Mouse (Mus musculus) C2C12 (cell line): Measurements from ENCODE around the gene Sytl1. TPM values are rescaled to one million over a fixed set of nuclear protein-coding genes. Genes with fewer than 3 reads are reported as not detected.

ENCODE experiments used
- H3K27me3 ChIP-seq: one replicate; pipeline ENCODE4 v1.6.1; 2011; ENCODE audit not compliant: control insufficient read depth, insufficient read depth, insufficient read length
- H3K36me3 ChIP-seq: one replicate; pipeline ENCODE4 v1.6.1; 2011; ENCODE audit not compliant: control insufficient read depth, insufficient read depth
- H3K4me3 ChIP-seq: one replicate; pipeline ENCODE4 v1.5.1; 2011; ENCODE audit warnings: mild to moderate bottlenecking, control low read depth; ENCODE audit not compliant: poor library complexity, insufficient read depth, severe bottlenecking
- H3K79me2 ChIP-seq: one replicate; pipeline ENCODE4 v1.6.1; 2011; ENCODE audit not compliant: control insufficient read depth, insufficient read depth
- H3K79me3 ChIP-seq: one replicate; pipeline ENCODE4 v1.6.1; 2011; ENCODE audit warnings: low read depth, control low read depth
- H3ac ChIP-seq: one replicate; pipeline ENCODE3; 2011; ENCODE audit warnings: low read depth; ENCODE audit not compliant: control insufficient read depth, insufficient read length
- CEBPB ChIP-seq: IDR thresholded peaks from one replicate; pipeline ENCODE4 v1.6.1; 2011; ENCODE audit warnings: low read depth, mild to moderate bottlenecking, control low read depth, moderate library complexity
- CTCF ChIP-seq: IDR thresholded peaks from one replicate; pipeline ENCODE4 v1.5.1; 2011; ENCODE audit not compliant: control insufficient read depth, insufficient read depth, insufficient read length
- FOSL1 ChIP-seq: IDR thresholded peaks from one replicate; pipeline ENCODE4 v1.8.0; 2011; ENCODE audit warnings: mild to moderate bottlenecking, low read length; ENCODE audit not compliant: poor library complexity, insufficient read depth, severe bottlenecking
- MAX ChIP-seq: IDR thresholded peaks from one replicate; pipeline ENCODE4 v1.6.1; 2011; ENCODE audit warnings: mild to moderate bottlenecking, control low read depth
- MYOD1 ChIP-seq: IDR thresholded peaks from one replicate; pipeline ENCODE4 v1.6.1; 2011; ENCODE audit warnings: low read depth; ENCODE audit not compliant: control insufficient read depth, insufficient read length
- MYOG ChIP-seq: IDR thresholded peaks from one replicate; pipeline ENCODE4 v1.6.1; 2011; ENCODE audit not compliant: control insufficient read depth, insufficient read length; ENCODE audit errors: extremely low read depth
- USF1 ChIP-seq: IDR thresholded peaks from one replicate; pipeline ENCODE4 v1.6.1; 2011; ENCODE audit warnings: low read depth, mild to moderate bottlenecking, control low read depth, moderate library complexity
- polyA plus RNA-seq: library from polyadenylated mRNA; unstranded; fragments of >200 nt; fragmentation: generic; extraction: Trizol; gene quantifications from one replicate; pipeline ENCODE4 v1.2.1, GENCODE M21; 2012; ENCODE audit warnings: missing spikeins

Gene Sytl1
- polyA plus RNA-seq, 1 experiment, result 0.89 TPM

- peaks cover 38% of the 10 kb centered on the region for H3K36me3 ChIP-seq
- H3ac ChIP-seq, result no peak overlapping the region
- H3K79me2 ChIP-seq, result peaks cover 10% of the 10 kb centered on the region
- H3K79me3 ChIP-seq, result no peaks in the 10 kb centered on the region
- H3K4me3 ChIP-seq, result no peak overlapping the region
- H3K27me3 ChIP-seq, result no peaks in the 10 kb centered on the region
- no peak for TF ChIP-seq MAX
- no peak for TF ChIP-seq CTCF
- TF ChIP-seq MYOD1, result no peak
- TF ChIP-seq MYOG, result no peak
- TF ChIP-seq CEBPB, result no peak
- TF ChIP-seq FOSL1, result no peak
- no peak for TF ChIP-seq USF1
These were observed 2.4 kb upstream of the Sytl1 start for GRCm38 (mm10) chr4:133265297-133265696.

- Histone ChIP-seq H3K27me3 (no peaks in the 10 kb centered on the region), H3ac (no peak overlapping the region), H3K36me3 (peaks cover 32% of the 10 kb centered on the region), H3K79me3 (no peaks in the 10 kb centered on the region), H3K79me2 (peaks cover 3% of the 10 kb centered on the region), H3K4me3 (no peak overlapping the region)
- TF ChIP-seq USF1 (no peak), CTCF (no peak), FOSL1 (no peak), MYOD1 (no peak), MYOG (no peak), CEBPB (no peak), MAX (no peak)
These were observed 1.6 kb upstream of the Sytl1 start for GRCm38 (mm10) chr4:133264559-133264958.

- no peak overlapping the region for H3K4me3 ChIP-seq
- H3K79me3 ChIP-seq, result no peaks in the 10 kb centered on the region
- no peak overlapping the region for H3ac ChIP-seq
- H3K27me3 ChIP-seq, result no peaks in the 10 kb centered on the region
- no peaks in the 10 kb centered on the region for H3K79me2 ChIP-seq
- no peak for TF ChIP-seq CEBPB
- no peak for TF ChIP-seq FOSL1
- no peak for TF ChIP-seq MAX
- no peak for TF ChIP-seq MYOG
- TF ChIP-seq CTCF, result no peak
- no peak for TF ChIP-seq USF1
- no peak for TF ChIP-seq MYOD1
- peaks cover 24% of the 10 kb centered on the region for H3K36me3 ChIP-seq
These were observed 843 bp upstream of the Sytl1 start for GRCm38 (mm10) chr4:133263756-133264155.

- Histone ChIP-seq H3K79me3 (no peaks in the 10 kb centered on the region), H3K79me2 (no peaks in the 10 kb centered on the region), H3K27me3 (peaks cover 8% of the 10 kb centered on the region), H3K36me3 (peaks cover 20% of the 10 kb centered on the region), H3ac (no peak overlapping the region), H3K4me3 (no peak overlapping the region)
- TF ChIP-seq CEBPB, result no peak
- TF ChIP-seq CTCF, result no peak
- TF ChIP-seq MYOG, result no peak
- no peak for TF ChIP-seq MYOD1
- no peak for TF ChIP-seq USF1
- no peak for TF ChIP-seq MAX
- no peak for TF ChIP-seq FOSL1
These were observed 543 bp downstream of the Sytl1 start for GRCm38 (mm10) chr4:133262375-133262765.

- no peaks in the 10 kb centered on the region for H3K79me3 ChIP-seq
- H3K36me3 ChIP-seq, result peaks cover 14% of the 10 kb centered on the region
- H3ac ChIP-seq, result no peak overlapping the region
- no peaks in the 10 kb centered on the region for H3K79me2 ChIP-seq
- no peak overlapping the region for H3K4me3 ChIP-seq
- TF ChIP-seq MYOD1, result no peak
- TF ChIP-seq USF1, result no peak
- no peak for TF ChIP-seq CTCF
- no peak for TF ChIP-seq FOSL1
- TF ChIP-seq CEBPB, result no peak
- TF ChIP-seq MYOG, result no peak
- TF ChIP-seq MAX, result no peak
- H3K27me3 ChIP-seq, result peaks cover 13% of the 10 kb centered on the region
These were observed 1.1 kb downstream of the Sytl1 start for GRCm38 (mm10) chr4:133261641-133262374.
